ENCODE assay signal across 8 mouse cellular contexts in genomic region chr9:67683367-67683766, GRCm38 (mm10).
DNase-seq lines count a peak whose midpoint lies in the region; ATAC-seq and TF ChIP-seq lines count a peak whose summit lies in the region.

No protein-coding gene starts in this region.

- H3K36me3 ChIP-seq in heart, adult 2 months (ENCODE audit: control insufficient read depth, insufficient read depth, low read length), result no peaks in the 10 kb centered on the region
- H3K36me3 ChIP-seq in heart, embryonic 12.5 days, result no peaks in the 10 kb centered on the region
- no peaks in the 10 kb centered on the region for H3K36me3 ChIP-seq in hindbrain, embryonic 14.5 days (replicated peaks; ENCODE audit: control insufficient read depth, insufficient read depth)
- no peaks in the 10 kb centered on the region for H3K36me3 ChIP-seq in midbrain, embryonic 15.5 days (replicated peaks)

- peak; percentile 38 to 66 for DNase-seq in heart, adult 2 months
- peak; percentile 91 for DNase-seq in brain, adult 2 months (ENCODE audit: low read depth, low spot score)
- DNase-seq in hindbrain, embryonic 14.5 days (ENCODE audit: low spot score), result peak; percentile 94
- DNase-seq in left cerebral cortex, adult 8-10 months (ENCODE audit: low spot score in 2 of 2), result peak; percentile 46 to 50
- peak; percentile 72 for DNase-seq in telencephalon, adult 2 months (ENCODE audit: low read depth, low spot score)

- H3K9ac ChIP-seq in heart, adult 2 months (ENCODE audit: low read depth, low read length), result no peak overlapping the region
- H3K9ac ChIP-seq in heart, embryonic 12.5 days, result no peak overlapping the region
- no peak overlapping the region for H3K9ac ChIP-seq in hindbrain, embryonic 14.5 days
- H3K9ac ChIP-seq in midbrain, embryonic 15.5 days, result no peak overlapping the region

- no peaks in the 10 kb centered on the region for H3K27me3 ChIP-seq in heart, adult 2 months (ENCODE audit: control insufficient read depth, insufficient read depth, low read length)
- 0 out of 2 replicates have a peak, but pooled peaks cover 5% of the 10 kb centered on the region for H3K27me3 ChIP-seq in heart, embryonic 12.5 days (replicated peaks)
- no peaks in the 10 kb centered on the region for H3K27me3 ChIP-seq in hindbrain, embryonic 14.5 days (ENCODE audit: control insufficient read depth, insufficient read depth, low read length)
- no peaks in the 10 kb centered on the region for H3K27me3 ChIP-seq in midbrain, embryonic 15.5 days (replicated peaks)

- ATAC-seq in heart, embryonic 12.5 days (ENCODE audit: insufficient number of reproducible peaks, low FRiP score), result no peak
- 0 out of 2 replicates have a peak, but pooled peaks have one; percentile 14 for ATAC-seq in hindbrain, embryonic 14.5 days (ENCODE audit: low FRiP score)
- ATAC-seq in midbrain, embryonic 15.5 days (replicated peaks), result peak; percentile 65; the same call in 1 of the 2 replicates

- H3K4me3 ChIP-seq in heart, adult 2 months, result no peak overlapping the region
- no peak overlapping the region for H3K4me3 ChIP-seq in heart, embryonic 12.5 days
- no peak overlapping the region for H3K4me3 ChIP-seq in embryonic fibroblast, embryonic 13.5 days (ENCODE audit: insufficient read depth, low read length)
- no peak overlapping the region for H3K4me3 ChIP-seq in hindbrain, embryonic 14.5 days (replicated peaks; ENCODE audit: low read length)
- H3K4me3 ChIP-seq in midbrain, embryonic 15.5 days, result no peak overlapping the region

- no peak overlapping the region for H3K27ac ChIP-seq in heart, adult 2 months
- no peak overlapping the region for H3K27ac ChIP-seq in heart, embryonic 12.5 days (ENCODE audit: poor library complexity, severe bottlenecking)
- no peak overlapping the region for H3K27ac ChIP-seq in embryonic fibroblast, embryonic 13.5 days (ENCODE audit: insufficient read depth, low read length)
- H3K27ac ChIP-seq in hindbrain, embryonic 14.5 days, result no peak overlapping the region
- no peak overlapping the region for H3K27ac ChIP-seq in midbrain, embryonic 15.5 days

- TF ChIP-seq CTCF in heart, adult 2 months (IDR thresholded peaks at IDR 0.05), result peak; percentile 84
- peak; percentile 45; the same call in 1 of the 2 replicates for TF ChIP-seq CTCF in embryonic fibroblast, embryonic 13.5 days (IDR thresholded peaks at IDR 0.05; ENCODE audit: borderline replicate concordance, insufficient read depth, low read length)

- H3K79me2 ChIP-seq in heart, adult 2 months (replicated peaks; ENCODE audit: control insufficient read depth, insufficient read depth, low read length), result no peaks in the 10 kb centered on the region

- peaks cover 22% of the 10 kb centered on the region for H3K9me3 ChIP-seq in heart, embryonic 12.5 days (replicated peaks)
- peaks cover 19% of the 10 kb centered on the region; the same call in 1 of the 2 replicates for H3K9me3 ChIP-seq in hindbrain, embryonic 14.5 days (ENCODE audit: control insufficient read depth, low read length)
- H3K9me3 ChIP-seq in midbrain, embryonic 15.5 days, result no peaks in the 10 kb centered on the region

- no peaks in the 10 kb centered on the region for H3K4me1 ChIP-seq in heart, adult 2 months (ENCODE audit: control insufficient read depth, insufficient read depth, low read length)
- H3K4me1 ChIP-seq in heart, embryonic 12.5 days (replicated peaks), result no peaks in the 10 kb centered on the region
- no peaks in the 10 kb centered on the region for H3K4me1 ChIP-seq in embryonic fibroblast, embryonic 13.5 days (ENCODE audit: control insufficient read depth, insufficient read depth, low read length)
- H3K4me1 ChIP-seq in hindbrain, embryonic 14.5 days (replicated peaks; ENCODE audit: control insufficient read depth, insufficient read depth, low read length), result no peaks in the 10 kb centered on the region
- no peaks in the 10 kb centered on the region for H3K4me1 ChIP-seq in midbrain, embryonic 15.5 days

- H3K4me2 ChIP-seq in heart, embryonic 12.5 days, result no peak overlapping the region
- H3K4me2 ChIP-seq in hindbrain, embryonic 14.5 days (replicated peaks), result no peak overlapping the region
- H3K4me2 ChIP-seq in midbrain, embryonic 15.5 days, result no peak overlapping the region

- intact Hi-C loops in heart, adult 2 months (cut with DNase I), result no loop called here

- no peak for TF ChIP-seq POLR2A in heart, adult 2 months (IDR thresholded peaks at IDR 0.05; ENCODE audit: insufficient read depth, low read depth, low read length)
- no peak for TF ChIP-seq POLR2A in embryonic fibroblast, embryonic 13.5 days (IDR thresholded peaks at IDR 0.05; ENCODE audit: low read depth, low read length)

- TF ChIP-seq EP300 in heart, adult 2 months (IDR thresholded peaks at IDR 0.05; ENCODE audit: insufficient read depth, low read depth, low read length), result no peak

- WGBS in heart, adult 2 months, result 9% methylated on average over 7 of the region's 7 CpGs
- 11% methylated on average over 7 of the region's 7 CpGs for WGBS in heart, embryonic 12.5 days
- 10% methylated on average over 7 of the region's 7 CpGs for WGBS in hindbrain, embryonic 14.5 days
- WGBS in midbrain, embryonic 15.5 days, result 10% methylated on average over 7 of the region's 7 CpGs
